Mouse (Mus musculus): ENCODE data around the gene Spag17. TPM values are rescaled to one million over a fixed set of nuclear protein-coding genes. Genes with fewer than 3 reads are reported as not detected.

The Spag17 gene
- polyA plus RNA-seq, 1 experiment from 2014 or later, result 0.54 TPM

DNA sequence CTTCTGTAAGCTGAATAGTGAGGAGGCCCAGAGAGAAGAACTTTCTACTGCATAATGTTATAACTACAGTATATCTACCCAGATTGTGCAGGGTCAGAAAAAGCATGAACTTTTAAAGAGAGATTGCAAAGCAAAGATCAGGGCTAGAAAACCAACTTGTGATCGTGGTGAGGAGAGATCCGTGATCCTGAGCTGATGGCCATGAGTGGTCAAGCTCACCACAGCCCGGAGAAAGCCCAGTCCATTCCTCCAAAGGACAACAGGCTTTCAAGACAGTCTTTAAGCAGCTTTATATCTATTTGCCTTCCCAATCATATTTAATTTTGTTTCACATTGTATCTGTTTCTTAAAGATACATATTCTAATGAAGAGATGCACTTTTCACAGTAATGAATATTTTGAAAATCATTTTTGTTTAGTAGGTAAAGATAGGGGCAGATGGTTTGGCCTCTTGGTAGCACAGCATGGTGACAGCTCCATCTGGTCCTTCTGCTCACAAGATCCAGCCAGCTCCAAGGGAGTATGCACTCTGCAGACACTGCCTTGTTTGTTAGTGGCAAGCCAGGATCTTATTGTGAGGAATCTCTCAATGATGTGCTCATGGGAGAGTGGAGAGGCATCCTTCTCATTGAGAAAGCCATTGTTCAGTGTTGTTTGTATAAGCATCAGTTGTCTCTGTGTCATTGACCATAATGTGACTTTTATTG lies 217.3 kb downstream of the Spag17 start:
- 72% methylated on average over 3 of the region's 3 CpGs for WGBS (ENCODE audit: insufficient replicate concordance)
- Histone ChIP-seq H3K4me3 (ENCODE audit: low read depth, low read length) (no peak overlapping the region), H3K4me2 (no peak overlapping the region), H3K9me3 (replicated peaks; ENCODE audit: control insufficient read depth, low read length) (no peaks in the 10 kb centered on the region), H3K27me3 (ENCODE audit: control insufficient read depth, insufficient read depth, low read length) (no peaks in the 10 kb centered on the region), H3K9ac (ENCODE audit: low read depth, low read length) (no peak overlapping the region), H3K4me1 (ENCODE audit: control insufficient read depth, insufficient read depth, low read length) (no peaks in the 10 kb centered on the region), H3K36me3 (ENCODE audit: control insufficient read depth, insufficient read depth, low read length) (no peaks in the 10 kb centered on the region), H3K27ac (ENCODE audit: low read depth, low read length) (no peak overlapping the region)
- ATAC-seq (replicated peaks; ENCODE audit: insufficient number of reproducible peaks, low FRiP score, low TSS enrichment), result no peak

- Histone ChIP-seq H3K9ac (ENCODE audit: low read depth, low read length) (no peak overlapping the region), H3K36me3 (ENCODE audit: control insufficient read depth, insufficient read depth, low read length) (no peaks in the 10 kb centered on the region), H3K27ac (ENCODE audit: low read depth, low read length) (no peak overlapping the region), H3K27me3 (ENCODE audit: control insufficient read depth, insufficient read depth, low read length) (no peaks in the 10 kb centered on the region), H3K4me3 (ENCODE audit: low read depth, low read length) (no peak overlapping the region), H3K9me3 (replicated peaks; ENCODE audit: control insufficient read depth, low read length) (no peaks in the 10 kb centered on the region), H3K4me2 (no peak overlapping the region), H3K4me1 (ENCODE audit: control insufficient read depth, insufficient read depth, low read length) (no peaks in the 10 kb centered on the region)
- no peak for ATAC-seq (replicated peaks; ENCODE audit: insufficient number of reproducible peaks, low FRiP score, low TSS enrichment)
- WGBS (ENCODE audit: insufficient replicate concordance), result 86% methylated on average over 2 of the region's 2 CpGs
These were observed 221.5 kb downstream of the Spag17 start for GRCm38 (mm10) chr3:100106736-100107135.

DNA sequence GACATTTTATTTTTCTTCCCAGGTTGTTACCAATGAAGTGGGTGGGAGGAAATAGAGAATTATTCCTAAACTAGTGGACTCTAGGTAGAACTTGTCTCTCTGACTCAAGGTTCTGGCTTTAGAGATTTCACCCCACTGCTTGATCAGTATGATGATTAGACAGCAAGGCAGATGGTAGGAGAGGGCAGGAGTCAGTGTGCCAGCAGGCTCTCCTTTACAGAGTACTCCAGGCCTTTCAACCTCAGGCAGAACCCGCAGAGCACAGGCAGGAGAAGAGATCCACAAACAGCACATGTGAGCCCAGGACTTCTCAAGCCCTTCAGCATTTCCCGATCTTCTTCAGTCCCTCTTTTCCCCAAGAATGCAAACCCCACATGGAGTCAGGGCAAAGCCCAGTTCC lies 233.5 kb downstream of the Spag17 start:
- no peak overlapping the region for H3K27ac ChIP-seq (ENCODE audit: low read depth, low read length)
- no peaks in the 10 kb centered on the region for H3K9me3 ChIP-seq (replicated peaks; ENCODE audit: control insufficient read depth, low read length)
- no peaks in the 10 kb centered on the region for H3K4me1 ChIP-seq (ENCODE audit: control insufficient read depth, insufficient read depth, low read length)
- ATAC-seq (replicated peaks; ENCODE audit: insufficient number of reproducible peaks, low FRiP score, low TSS enrichment), result no peak
- WGBS (ENCODE audit: insufficient replicate concordance), result 78% methylated on average over 2 of the region's 2 CpGs
- no peaks in the 10 kb centered on the region for H3K27me3 ChIP-seq (ENCODE audit: control insufficient read depth, insufficient read depth, low read length)
- H3K36me3 ChIP-seq (ENCODE audit: control insufficient read depth, insufficient read depth, low read length), result no peaks in the 10 kb centered on the region
- H3K4me3 ChIP-seq (ENCODE audit: low read depth, low read length), result no peak overlapping the region
- H3K9ac ChIP-seq (ENCODE audit: low read depth, low read length), result no peak overlapping the region
- no peak overlapping the region for H3K4me2 ChIP-seq

DNA sequence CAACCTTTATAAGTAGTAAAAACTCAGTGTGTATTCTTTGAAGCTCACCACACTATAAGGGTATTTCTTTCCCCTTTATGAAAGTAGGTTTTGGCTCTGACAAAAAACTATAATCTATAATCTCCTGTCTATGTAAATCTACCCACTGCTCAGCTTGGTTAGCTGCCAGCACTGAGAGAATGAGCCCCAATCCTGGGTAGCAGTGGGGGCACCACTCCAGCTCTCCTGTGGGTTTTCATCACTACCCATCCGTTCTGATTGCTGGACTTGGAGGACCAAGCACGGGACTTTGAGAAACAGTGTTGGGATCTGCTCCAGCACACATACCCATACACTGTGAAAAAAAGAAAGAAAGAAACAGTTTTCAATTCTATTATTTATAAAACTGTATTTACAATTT lies 236.8 kb downstream of the Spag17 start:
- ATAC-seq (replicated peaks; ENCODE audit: insufficient number of reproducible peaks, low FRiP score, low TSS enrichment), result no peak
- no peak overlapping the region for H3K4me3 ChIP-seq (ENCODE audit: low read depth, low read length)

GRCm38 (mm10) chr3:100122445-100122844 lies 237.2 kb downstream of the Spag17 start:
- H3K27me3 ChIP-seq (ENCODE audit: control insufficient read depth, insufficient read depth, low read length), result no peaks in the 10 kb centered on the region
- H3K27ac ChIP-seq (ENCODE audit: low read depth, low read length), result no peak overlapping the region
- no peak overlapping the region for H3K9ac ChIP-seq (ENCODE audit: low read depth, low read length)
- H3K4me2 ChIP-seq, result no peak overlapping the region
- H3K9me3 ChIP-seq (replicated peaks; ENCODE audit: control insufficient read depth, low read length), result no peaks in the 10 kb centered on the region
- no peaks in the 10 kb centered on the region for H3K4me1 ChIP-seq (ENCODE audit: control insufficient read depth, insufficient read depth, low read length)
- WGBS (ENCODE audit: insufficient replicate concordance), result 66% methylated on average over 1 of the region's 1 CpGs
- no peaks in the 10 kb centered on the region for H3K36me3 ChIP-seq (ENCODE audit: control insufficient read depth, insufficient read depth, low read length)
- H3K4me3 ChIP-seq (ENCODE audit: low read depth, low read length), result no peak overlapping the region
- no peak for ATAC-seq (replicated peaks; ENCODE audit: insufficient number of reproducible peaks, low FRiP score, low TSS enrichment)

More for the DNA sequence above, 236.8 kb downstream of the Spag17 start:
- no peaks in the 10 kb centered on the region for H3K9me3 ChIP-seq (replicated peaks; ENCODE audit: control insufficient read depth, low read length)
- H3K4me2 ChIP-seq, result no peak overlapping the region
- H3K4me1 ChIP-seq (ENCODE audit: control insufficient read depth, insufficient read depth, low read length), result no peaks in the 10 kb centered on the region
- WGBS (ENCODE audit: insufficient replicate concordance), result 70% methylated on average over 2 of the region's 2 CpGs
- H3K36me3 ChIP-seq (ENCODE audit: control insufficient read depth, insufficient read depth, low read length), result no peaks in the 10 kb centered on the region
- no peak overlapping the region for H3K9ac ChIP-seq (ENCODE audit: low read depth, low read length)
- no peak overlapping the region for H3K27ac ChIP-seq (ENCODE audit: low read depth, low read length)
- H3K27me3 ChIP-seq (ENCODE audit: control insufficient read depth, insufficient read depth, low read length), result no peaks in the 10 kb centered on the region

- ATAC-seq (replicated peaks; ENCODE audit: insufficient number of reproducible peaks, low FRiP score, low TSS enrichment), result no peak
- 82% methylated on average over 15 of the region's 15 CpGs for WGBS (ENCODE audit: insufficient replicate concordance)
- Histone ChIP-seq H3K4me3 (ENCODE audit: low read depth, low read length) (peak overlapping the region; percentile 66), H3K4me2 (peak overlapping the region; percentile 92), H3K9ac (ENCODE audit: low read depth, low read length) (peak overlapping the region; percentile 87; the same call in 1 of the 2 replicates), H3K36me3 (ENCODE audit: control insufficient read depth, insufficient read depth, low read length) (peaks cover 14% of the 10 kb centered on the region), H3K27me3 (ENCODE audit: control insufficient read depth, insufficient read depth, low read length) (no peaks in the 10 kb centered on the region), H3K27ac (ENCODE audit: low read depth, low read length) (no peak overlapping the region), H3K4me1 (ENCODE audit: control insufficient read depth, insufficient read depth, low read length) (peaks cover 10% of the 10 kb centered on the region), H3K9me3 (replicated peaks; ENCODE audit: control insufficient read depth, low read length) (no peaks in the 10 kb centered on the region)
These were observed 275.7 kb downstream of the Spag17 start for GRCm38 (mm10) chr3:100160682-100161445.

DNA sequence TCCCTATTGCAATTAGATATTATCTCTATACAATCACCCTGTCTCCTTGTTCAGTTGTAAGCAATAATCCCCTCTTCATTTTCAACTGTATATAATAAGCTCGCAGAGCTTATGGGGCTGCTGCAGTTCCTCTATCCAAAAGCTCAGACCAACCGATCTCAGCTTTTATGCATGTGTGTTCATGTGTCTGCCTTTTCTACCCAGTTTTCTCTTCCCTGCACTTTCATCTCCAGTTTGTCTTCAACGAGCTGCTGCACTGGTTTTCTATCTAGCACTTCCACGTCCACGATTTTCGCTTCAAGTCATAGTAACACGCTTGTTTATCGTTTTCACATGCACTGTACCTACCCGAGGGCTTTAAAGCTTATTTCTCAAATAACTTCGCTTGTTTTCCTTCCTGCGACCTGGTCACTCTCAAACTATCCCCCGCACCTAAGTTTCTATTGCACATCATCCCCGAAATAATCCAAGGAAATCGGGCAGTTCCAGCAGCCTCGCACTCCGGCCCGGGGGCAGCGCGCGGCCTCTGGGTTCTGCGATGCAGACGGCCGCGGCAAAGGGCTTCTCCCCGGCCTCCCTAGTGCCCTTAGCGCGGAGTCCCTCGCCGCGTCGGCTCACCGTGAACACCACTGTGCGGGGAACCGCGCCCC lies 276.6 kb downstream of the Spag17 start:
- no peaks in the 10 kb centered on the region for H3K27me3 ChIP-seq (ENCODE audit: control insufficient read depth, insufficient read depth, low read length)
- peak overlapping the region; percentile 92 for H3K4me2 ChIP-seq
- peak overlapping the region; percentile 87 for H3K9ac ChIP-seq (ENCODE audit: low read depth, low read length)
- H3K9me3 ChIP-seq (replicated peaks; ENCODE audit: control insufficient read depth, low read length), result no peaks in the 10 kb centered on the region
- under 1% methylated on average over 35 of the region's 35 CpGs for WGBS (ENCODE audit: insufficient replicate concordance)
- ATAC-seq (replicated peaks; ENCODE audit: insufficient number of reproducible peaks, low FRiP score, low TSS enrichment), result 0 out of 2 replicates have a peak, but pooled peaks have one; percentile 10
- peaks cover 14% of the 10 kb centered on the region for H3K36me3 ChIP-seq (ENCODE audit: control insufficient read depth, insufficient read depth, low read length)
- peak overlapping the region; percentile 59 for H3K27ac ChIP-seq (ENCODE audit: low read depth, low read length)
- H3K4me3 ChIP-seq (ENCODE audit: low read depth, low read length), result peak overlapping the region; percentile 66
- peaks cover 10% of the 10 kb centered on the region for H3K4me1 ChIP-seq (ENCODE audit: control insufficient read depth, insufficient read depth, low read length)

DNA sequence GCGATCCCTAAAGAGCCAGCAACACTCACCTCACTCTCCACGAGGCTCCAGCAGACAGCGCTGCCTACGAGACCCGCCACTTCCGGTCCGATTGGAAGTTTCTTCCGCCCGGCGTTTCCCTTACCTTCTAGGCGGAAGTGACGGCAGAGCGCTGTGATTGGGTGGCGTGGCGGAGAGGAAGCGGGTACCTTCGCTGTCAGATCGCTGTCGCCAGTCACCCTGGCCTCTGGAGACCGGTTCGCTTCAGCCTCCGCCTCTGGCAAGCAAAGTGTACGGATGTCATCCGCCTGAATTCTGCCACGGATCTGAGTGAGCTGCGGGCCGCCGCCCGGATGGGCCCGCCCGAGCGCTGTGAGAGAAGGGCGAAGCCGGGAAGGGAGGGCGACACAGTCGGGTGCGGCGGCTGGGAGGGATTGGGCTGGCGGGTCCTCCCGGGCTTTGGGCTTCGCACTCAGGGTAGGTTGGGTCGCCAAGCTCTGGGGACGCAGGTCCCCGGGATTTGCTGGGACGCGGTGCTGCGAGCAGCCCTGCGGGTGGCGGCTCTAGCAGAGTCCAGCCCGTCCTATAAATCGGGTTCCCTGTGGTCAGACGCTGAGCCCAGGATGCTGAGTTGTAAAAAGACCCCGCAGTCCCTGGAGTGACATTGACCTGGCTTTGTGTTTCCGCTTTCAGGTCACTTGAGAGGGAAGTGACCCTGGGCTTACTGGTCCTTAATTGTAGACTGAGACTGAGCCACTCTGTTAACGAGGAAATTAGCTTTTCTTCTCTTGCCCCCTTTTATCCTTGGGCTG lies 277.3 kb downstream of the Spag17 start, which contains the start of the genes Gdap2 and Wdr3:
TSS of gene Gdap2 (plus strand) at position 67 of the 791 bp plus-strand sequence.
TSS of gene Wdr3 (minus strand) at position 93 of the 791 bp plus-strand sequence.
- WGBS (ENCODE audit: insufficient replicate concordance), result under 1% methylated on average over 54 of the region's 55 CpGs
- no peaks in the 10 kb centered on the region for H3K27me3 ChIP-seq (ENCODE audit: control insufficient read depth, insufficient read depth, low read length)
- peaks cover 9% of the 10 kb centered on the region for H3K36me3 ChIP-seq (ENCODE audit: control insufficient read depth, insufficient read depth, low read length)
- H3K27ac ChIP-seq (ENCODE audit: low read depth, low read length), result peak within 1 kb of the TSS; percentile 87
- no peaks in the 10 kb centered on the region for H3K9me3 ChIP-seq (replicated peaks; ENCODE audit: control insufficient read depth, low read length)
- peak within 1 kb of the TSS; percentile 87 for H3K9ac ChIP-seq (ENCODE audit: low read depth, low read length)
- peak; percentile 97 for ATAC-seq (replicated peaks; ENCODE audit: insufficient number of reproducible peaks, low FRiP score, low TSS enrichment)
- peaks cover 10% of the 10 kb centered on the region for H3K4me1 ChIP-seq (ENCODE audit: control insufficient read depth, insufficient read depth, low read length)
- H3K4me2 ChIP-seq, result peak within 1 kb of the TSS; percentile 92
- H3K4me3 ChIP-seq (ENCODE audit: low read depth, low read length), result peak within 1 kb of the TSS; percentile 66

All from heart, embryonic 11.5 days (tissue).